Mouse (Mus musculus): ENCODE measurements around the gene Clcc1. TPM values are rescaled to one million over a fixed set of nuclear protein-coding genes. Genes with fewer than 3 reads are reported as not detected.
A peak's percentile ranks its signal among the peaks of the same experiment; 100 is the strongest.
"Not testable (repeated sequence)": the region's sequence is repeated elsewhere in the genome, so short reads cannot be mapped to it uniquely, and the experiment has no call there.

The Clcc1 gene
- 10 to 100 TPM; 23.5 to 28.2 TPM for total RNA-seq (2021)

- intact Hi-C loops (cut with DNase I) = no loop called here
- peak; percentile 92 to 96 for DNase-seq (ENCODE audit: extremely low spot score in 1 of 2, low spot score in 2 of 2)
Measured at GRCm38 (mm10) chr3:108653710-108654379, at the start of gene Clcc1. Clcc1 (plus strand) TSS chr3:108653913.

GRCm38 (mm10) chr3:108608906-108609305 is 44.8 kb upstream of the Clcc1 start:
- intact Hi-C loops (cut with DNase I) = no loop called here
- no peak for DNase-seq (ENCODE audit: extremely low spot score in 1 of 2, low spot score in 2 of 2)

- DNase-seq (ENCODE audit: extremely low spot score in 1 of 2, low spot score in 2 of 2) = no peak
Measured at GRCm38 (mm10) chr3:108634761-108635160, 19.0 kb upstream of the Clcc1 start.

GRCm38 (mm10) chr3:108639412-108639811 is 14.3 kb upstream of the Clcc1 start:
- intact Hi-C loops (cut with DNase I) = no loop called here
- DNase-seq (ENCODE audit: extremely low spot score in 1 of 2, low spot score in 2 of 2) = no peak

More at GRCm38 (mm10) chr3:108634761-108635160, 19.0 kb upstream of the Clcc1 start:
- intact Hi-C loops (cut with DNase I) = no loop called here

- DNase-seq (ENCODE audit: extremely low spot score in 1 of 2, low spot score in 2 of 2) = no peak
- intact Hi-C loops (cut with DNase I) = no loop called here
Measured at GRCm38 (mm10) chr3:108640998-108641397, 12.7 kb upstream of the Clcc1 start.

GRCm38 (mm10) chr3:108644856-108645255 is 8.9 kb upstream of the Clcc1 start:
- intact Hi-C loops (cut with DNase I) = no loop called here
- no peak for DNase-seq (ENCODE audit: extremely low spot score in 1 of 2, low spot score in 2 of 2)

- intact Hi-C loops (cut with DNase I) = no loop called here
- DNase-seq (ENCODE audit: extremely low spot score in 1 of 2, low spot score in 2 of 2) = peak; percentile 13 to 40
Measured at GRCm38 (mm10) chr3:108646036-108646435, 7.7 kb upstream of the Clcc1 start.

- intact Hi-C loops (cut with DNase I); DNase-seq (ENCODE audit: extremely low spot score in 1 of 2, low spot score in 2 of 2): not testable (repeated sequence)
Measured at GRCm38 (mm10) chr3:108647681-108648080, 6.0 kb upstream of the Clcc1 start.

- intact Hi-C loops (cut with DNase I) = no loop called here
- DNase-seq (ENCODE audit: extremely low spot score in 1 of 2, low spot score in 2 of 2) = no peak
Measured at GRCm38 (mm10) chr3:108652866-108653642, 659 bp upstream of the Clcc1 start.

- intact Hi-C loops (cut with DNase I) = no loop called here
Measured at GRCm38 (mm10) chr3:108654566-108654965, 853 bp downstream of the Clcc1 start.

GRCm38 (mm10) chr3:108655486-108655885 is 1.8 kb downstream of the Clcc1 start:
- intact Hi-C loops (cut with DNase I) = no loop called here
- no peak for DNase-seq (ENCODE audit: extremely low spot score in 1 of 2, low spot score in 2 of 2)

More at GRCm38 (mm10) chr3:108654566-108654965, 853 bp downstream of the Clcc1 start:
- DNase-seq (ENCODE audit: extremely low spot score in 1 of 2, low spot score in 2 of 2) = no peak

- DNase-seq (ENCODE audit: extremely low spot score in 1 of 2, low spot score in 2 of 2) = no peak
- intact Hi-C loops (cut with DNase I) = no loop called here
Measured at GRCm38 (mm10) chr3:108658612-108659011, 4.9 kb downstream of the Clcc1 start.

GRCm38 (mm10) chr3:108660941-108661340 is 7.2 kb downstream of the Clcc1 start:
- no peak for DNase-seq (ENCODE audit: extremely low spot score in 1 of 2, low spot score in 2 of 2)
- intact Hi-C loops (cut with DNase I) = no loop called here

GRCm38 (mm10) chr3:108676616-108677015 is 22.9 kb downstream of the Clcc1 start:
- intact Hi-C loops (cut with DNase I) = no loop called here

GRCm38 (mm10) chr3:108681004-108681403 is 27.3 kb downstream of the Clcc1 start:
- no peak for DNase-seq (ENCODE audit: extremely low spot score in 1 of 2, low spot score in 2 of 2)
- intact Hi-C loops (cut with DNase I) = no loop called here

More at GRCm38 (mm10) chr3:108676616-108677015, 22.9 kb downstream of the Clcc1 start:
- no peak for DNase-seq (ENCODE audit: extremely low spot score in 1 of 2, low spot score in 2 of 2)

- DNase-seq (ENCODE audit: extremely low spot score in 1 of 2, low spot score in 2 of 2); intact Hi-C loops (cut with DNase I): not testable (repeated sequence)
Measured at GRCm38 (mm10) chr3:108683597-108683996, 29.9 kb downstream of the Clcc1 start.

GRCm38 (mm10) chr3:108685701-108686100 is 32.0 kb downstream of the Clcc1 start:
- DNase-seq (ENCODE audit: extremely low spot score in 1 of 2, low spot score in 2 of 2) = no peak
- intact Hi-C loops (cut with DNase I) = no loop called here

GRCm38 (mm10) chr3:108689015-108689441 is 35.3 kb downstream of the Clcc1 start:
- intact Hi-C loops (cut with DNase I) = no loop called here
- no peak for DNase-seq (ENCODE audit: extremely low spot score in 1 of 2, low spot score in 2 of 2)

- intact Hi-C loops (cut with DNase I) = no loop called here
- no peak for DNase-seq (ENCODE audit: extremely low spot score in 1 of 2, low spot score in 2 of 2)
Measured at GRCm38 (mm10) chr3:108689446-108689845, 35.7 kb downstream of the Clcc1 start.

GRCm38 (mm10) chr3:108689979-108690378 is 36.3 kb downstream of the Clcc1 start:
- intact Hi-C loops (cut with DNase I) = no loop called here
- DNase-seq (ENCODE audit: extremely low spot score in 1 of 2, low spot score in 2 of 2) = no peak
